Comparison of ENCODE assay signal across 20 mouse cellular contexts in the genomic region with DNA sequence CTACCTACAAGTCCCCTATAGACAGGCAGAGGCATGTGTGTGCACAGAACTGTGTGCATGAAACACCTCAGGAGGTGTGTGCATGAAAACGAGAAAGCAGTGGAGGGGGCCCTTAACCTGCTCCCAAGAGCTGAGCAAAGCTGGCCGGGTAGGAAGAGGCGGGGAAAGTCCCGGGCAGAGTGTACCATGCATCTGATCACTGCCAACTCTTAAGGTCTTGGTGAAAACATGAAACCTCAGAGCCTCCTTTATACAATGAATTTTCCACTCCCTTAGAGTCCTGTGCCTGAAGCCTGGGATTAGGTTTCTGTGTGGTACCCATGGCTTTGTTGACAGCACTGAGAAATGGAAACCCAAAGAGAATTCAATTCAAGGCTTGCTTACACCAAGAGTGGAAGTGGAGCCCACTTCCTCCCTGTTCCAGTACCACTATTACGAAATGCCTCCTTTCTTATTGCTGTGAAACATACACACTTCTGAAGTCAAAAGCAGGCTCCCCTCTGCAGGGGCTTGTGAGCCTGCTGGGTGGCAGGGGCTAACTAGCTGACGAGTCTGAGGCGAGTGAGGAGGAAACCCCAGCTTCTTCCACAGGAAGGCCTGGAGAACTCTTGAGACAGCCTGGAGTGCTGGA.
DNase-seq lines count a peak whose midpoint lies in the region; ATAC-seq and TF ChIP-seq lines count a peak whose summit lies in the region.
"Had no signal": no experiment of that assay in that cellular context is flagged by ENCODE, and none has a peak within 500 bp of the region (broad histone marks: within the 10 kb centered on the region; RNA-seq: fewer than 3 reads in every experiment).

No protein-coding gene starts in this region.

- no peak overlapping the region for H3K4me3 ChIP-seq in liver, postnatal 0 days (ENCODE audit: low read depth, low read length)
- H3K4me3 ChIP-seq: forebrain, embryonic 12.5 days; heart, embryonic 12.5 days; neural tube, embryonic 13.5 days had no signal

- no peaks in the 10 kb centered on the region for H3K9me3 ChIP-seq in liver, postnatal 0 days (ENCODE audit: low read length)
- H3K9me3 ChIP-seq: forebrain, embryonic 12.5 days; heart, embryonic 12.5 days; neural tube, embryonic 13.5 days had no signal

- 0 out of 2 replicates have a peak, but pooled peaks cover 5% of the 10 kb centered on the region for H3K36me3 ChIP-seq in liver, postnatal 0 days (replicated peaks; ENCODE audit: insufficient read depth, low read length)

- no peak for ATAC-seq in liver, postnatal 0 days
- ATAC-seq in activated CD4-positive, CD25-positive, alpha-beta regulatory T cell, adult 4 months: peak; percentile 83
- ATAC-seq in granulocyte monocyte progenitor cell, adult 5-6 weeks (replicated peaks; ENCODE audit: poor library complexity, severe bottlenecking): peak; percentile 69
- ATAC-seq: intestine, embryonic 16.5 days had no signal

- WGBS in liver, postnatal 0 days (ENCODE audit: insufficient replicate concordance): 50% methylated on average over 7 of the region's 7 CpGs

- 0 out of 2 replicates have a peak overlapping the region, but pooled peaks have one; percentile 2 for H3K4me2 ChIP-seq in liver, postnatal 0 days (ENCODE audit: low read depth, low read length)
- H3K4me2 ChIP-seq: forebrain, embryonic 12.5 days; heart, embryonic 12.5 days; hindbrain, embryonic 14.5 days; midbrain, embryonic 11.5 days; neural tube, embryonic 13.5 days had no signal

- no peak for TF ChIP-seq EP300 in liver, postnatal 0 days (IDR thresholded peaks at IDR 0.05; ENCODE audit: low read depth)

- H3K27me3 ChIP-seq in liver, postnatal 0 days (ENCODE audit: insufficient read depth, low read length): no peaks in the 10 kb centered on the region
- H3K27me3 ChIP-seq: forebrain, embryonic 12.5 days; heart, embryonic 12.5 days; neural tube, embryonic 13.5 days had no signal

- H3K4me1 ChIP-seq in liver, postnatal 0 days (ENCODE audit: insufficient read depth): peaks cover 2% of the 10 kb centered on the region; the same call in 1 of the 2 replicates

- H3K9ac ChIP-seq in liver, postnatal 0 days (replicated peaks): no peak overlapping the region
- H3K9ac ChIP-seq: forebrain, embryonic 12.5 days; heart, embryonic 12.5 days; hindbrain, embryonic 14.5 days; neural tube, embryonic 13.5 days had no signal

- no peak overlapping the region for H3K27ac ChIP-seq in liver, postnatal 0 days (ENCODE audit: low read depth)
- H3K27ac ChIP-seq: forebrain, embryonic 12.5 days; hindbrain, embryonic 14.5 days; neural tube, embryonic 13.5 days had no signal

- no peak for TF ChIP-seq CTCF in liver, postnatal 0 days (IDR thresholded peaks at IDR 0.05; ENCODE audit: low read depth)

- no peak for DNase-seq in liver, postnatal 0 days
- DNase-seq in liver: no peak
- peak; percentile 19 for DNase-seq in naive thymus-derived CD4-positive, alpha-beta T cell, adult 2 months (ENCODE audit: low read depth)
- DNase-seq in frontal cortex, postnatal 25 days (ENCODE audit: low spot score in 2 of 2): no peak
- no peak for DNase-seq in left cerebral cortex, adult 9 months (ENCODE audit: low spot score in 2 of 2)
- DNase-seq: adrenal gland, postnatal 36 days; cerebellum, adult 2 months; heart, postnatal 14 days; lung, adult 18-20 months; lung, postnatal 36 days; right cerebral cortex, adult 18-20 months; thymus, postnatal 36 days had no signal
